Mouse (Mus musculus): ENCODE data around the gene Akap13.

DNA sequence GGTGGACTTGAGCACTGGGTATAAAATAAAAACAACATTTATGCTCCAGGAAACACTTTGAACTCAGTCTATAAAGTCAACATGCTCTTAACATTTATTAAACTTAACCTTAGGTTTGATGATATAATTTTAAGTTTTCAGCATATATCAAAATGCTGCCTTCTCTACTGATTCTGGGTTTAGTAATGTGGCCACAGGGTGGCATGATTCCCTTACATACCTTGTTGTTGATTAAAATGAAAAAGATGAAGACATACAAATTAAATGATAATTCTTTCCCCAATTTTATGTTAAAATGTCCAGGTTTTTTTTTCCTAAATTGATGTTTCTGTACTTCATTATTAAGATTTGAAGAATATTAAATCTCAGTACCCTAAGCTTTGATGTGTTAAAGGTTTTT lies 113.5 kb downstream of the Akap13 start:
- TF ChIP-seq POLR2A (IDR thresholded peaks at IDR 0.05; ENCODE audit: borderline replicate concordance, extremely low read depth, low read depth, low read length) (no peak), CTCF (IDR thresholded peaks at IDR 0.05; ENCODE audit: insufficient read depth, low read length) (0 out of 2 replicates have a peak, but pooled peaks have one; percentile 8)
